Mouse (Mus musculus) liver, embryonic 15.5 days (tissue): ENCODE measurements around the gene Sarm1. TPM values are rescaled to one million over a fixed set of nuclear protein-coding genes. Genes with fewer than 3 reads are reported as not detected.
A peak's percentile ranks its signal among the peaks of the same experiment; 100 is the strongest.

Experiments
- ATAC-seq: fragments of 200-750 bp; cut with Nextera tagmentation; 2 replicates; pipeline ENCODE4 v1.8.0; 2017; ENCODE audit warnings: moderate number of reproducible peaks, mild to moderate bottlenecking, moderate library complexity; ENCODE audit not compliant: insufficient read depth
- H3K27ac ChIP-seq: fragments of 300-500 bp; sonication (generic); replicated peaks from 2 replicates; pipeline ENCODE4 v1.5.1; 2015; ENCODE audit warnings: mild to moderate bottlenecking, inconsistent platforms
- H3K27me3 ChIP-seq: fragments of 300-500 bp; sonication (generic); 2 replicates; pipeline ENCODE4 v1.6.1; 2015; ENCODE audit warnings: mild to moderate bottlenecking, inconsistent platforms
- H3K36me3 ChIP-seq: fragments of 300-500 bp; sonication (generic); replicated peaks from 2 replicates; pipeline ENCODE4 v1.6.1; 2015; ENCODE audit warnings: moderate library complexity, mild to moderate bottlenecking, inconsistent platforms
- H3K4me1 ChIP-seq: fragments of 300-500 bp; sonication (generic); replicated peaks from 2 replicates; pipeline ENCODE4 v1.6.1; 2015; ENCODE audit warnings: inconsistent platforms
- H3K4me2 ChIP-seq: fragments of 300-500 bp; sonication (generic); 2 replicates; pipeline ENCODE4 v1.6.1; 2015; ENCODE audit warnings: moderate library complexity, mild to moderate bottlenecking, inconsistent platforms
- H3K4me3 ChIP-seq: fragments of 300-500 bp; sonication (generic); replicated peaks from 2 replicates; pipeline ENCODE4 v1.5.1; 2015; ENCODE audit warnings: mild to moderate bottlenecking, inconsistent platforms
- H3K9ac ChIP-seq: fragments of 300-500 bp; sonication (generic); 2 replicates; pipeline ENCODE4 v1.6.1; 2015; ENCODE audit warnings: moderate library complexity, mild to moderate bottlenecking, inconsistent platforms
- H3K9me3 ChIP-seq: fragments of 300-500 bp; sonication (generic); replicated peaks from 2 replicates; pipeline ENCODE4 v1.6.1; 2016; ENCODE audit warnings: inconsistent platforms
- WGBS: fragments of 180-500 bp; shearing (Covaris S2); methylation state at CpG from one replicate; pipeline ENCODE4 v1.1.7; 2015; ENCODE audit warnings: mixed read lengths; ENCODE audit not compliant: insufficient replicate concordance; 5-methylcytosine and 5-hydroxymethylcytosine counted together
- polyA plus RNA-seq: library from polyadenylated mRNA; unstranded; fragments of >200 nt; fragmentation: Nextera tagmentation; extraction: Ambion mirVana; gene quantifications from 2 replicates; pipeline ENCODE4 v1.2.1, GENCODE M21; 2015

Gene Sarm1
- polyA plus RNA-seq, 1 experiment from 2014 or later = 0.17 TPM

- ATAC-seq = no peak
- H3K4me3 ChIP-seq = no peak overlapping the region
- no peak overlapping the region for H3K27ac ChIP-seq
- no peaks in the 10 kb centered on the region for H3K27me3 ChIP-seq
- peaks cover 46% of the 10 kb centered on the region for H3K36me3 ChIP-seq
- H3K9me3 ChIP-seq = no peaks in the 10 kb centered on the region
- H3K4me1 ChIP-seq = peaks cover 25% of the 10 kb centered on the region
- 68% methylated on average over 5 of the region's 5 CpGs for WGBS
- H3K4me2 ChIP-seq = no peak overlapping the region
- no peak overlapping the region for H3K9ac ChIP-seq
These were observed 11.6 kb upstream of the Sarm1 start for GRCm38 (mm10) chr11:78509148-78509547.

- WGBS = 62% methylated on average over 3 of the region's 3 CpGs
- no peaks in the 10 kb centered on the region for H3K9me3 ChIP-seq
- H3K9ac ChIP-seq = no peak overlapping the region
- no peak overlapping the region for H3K27ac ChIP-seq
- peaks cover 4% of the 10 kb centered on the region; the same call in 1 of the 2 replicates for H3K4me1 ChIP-seq
- no peak overlapping the region for H3K4me3 ChIP-seq
- ATAC-seq = no peak
- peaks cover 46% of the 10 kb centered on the region for H3K36me3 ChIP-seq
- H3K27me3 ChIP-seq = peaks cover 12% of the 10 kb centered on the region
- H3K4me2 ChIP-seq = no peak overlapping the region
These were observed 7.9 kb upstream of the Sarm1 start for GRCm38 (mm10) chr11:78505430-78505829.

- peaks cover 25% of the 10 kb centered on the region for H3K36me3 ChIP-seq
- ATAC-seq = no peak
- no peak within 1 kb of the TSS for H3K9ac ChIP-seq
- H3K4me2 ChIP-seq = no peak within 1 kb of the TSS
- H3K4me3 ChIP-seq = no peak within 1 kb of the TSS
- peaks cover 7% of the 10 kb centered on the region for H3K4me1 ChIP-seq
- 51% methylated on average over 7 of the region's 7 CpGs for WGBS
- no peaks in the 10 kb centered on the region for H3K9me3 ChIP-seq
- peaks cover 36% of the 10 kb centered on the region for H3K27me3 ChIP-seq
- no peak within 1 kb of the TSS for H3K27ac ChIP-seq
These were observed 5.5 kb upstream of the Sarm1 start, which contains the start of gene Sebox for GRCm38 (mm10) chr11:78502909-78503650. Sebox (plus strand) TSS chr11:78503447.

GRCm38 (mm10) chr11:78501529-78501928 is 4.0 kb upstream of the Sarm1 start:
- ATAC-seq = no peak
- Histone ChIP-seq H3K9ac (no peak overlapping the region), H3K36me3 (peaks cover 9% of the 10 kb centered on the region), H3K4me3 (peak overlapping the region; percentile 22; the same call in 1 of the 2 replicates), H3K9me3 (no peaks in the 10 kb centered on the region), H3K27me3 (peaks cover 51% of the 10 kb centered on the region), H3K4me2 (peak overlapping the region; percentile 46), H3K4me1 (peaks cover 22% of the 10 kb centered on the region), H3K27ac (no peak overlapping the region)
- 66% methylated on average over 20 of the region's 20 CpGs for WGBS

- no peaks in the 10 kb centered on the region for H3K9me3 ChIP-seq
- ATAC-seq = peak; percentile 56
- H3K9ac ChIP-seq = peak overlapping the region; percentile 39
- peaks cover 59% of the 10 kb centered on the region for H3K27me3 ChIP-seq
- H3K4me3 ChIP-seq = peak overlapping the region; percentile 50
- 0 out of 2 replicates have a peak, but pooled peaks cover under 1% of the 10 kb centered on the region for H3K36me3 ChIP-seq
- H3K4me2 ChIP-seq = peak overlapping the region; percentile 46
- peaks cover 22% of the 10 kb centered on the region for H3K4me1 ChIP-seq
- 55% methylated on average over 9 of the region's 9 CpGs for WGBS
- H3K27ac ChIP-seq = peak overlapping the region; percentile 75
These were observed 3.2 kb upstream of the Sarm1 start for GRCm38 (mm10) chr11:78500623-78501202.

- H3K4me3 ChIP-seq = peak overlapping the region; percentile 50
- H3K9ac ChIP-seq = peak overlapping the region; percentile 37
- H3K27ac ChIP-seq = peak overlapping the region; percentile 75
- 0 out of 2 replicates have a peak, but pooled peaks have one; percentile 1 for ATAC-seq
- no peaks in the 10 kb centered on the region for H3K9me3 ChIP-seq
- peaks cover 71% of the 10 kb centered on the region for H3K27me3 ChIP-seq
- H3K4me2 ChIP-seq = peak overlapping the region; percentile 33
- no peaks in the 10 kb centered on the region for H3K36me3 ChIP-seq
- 34% methylated on average over 16 of the region's 16 CpGs for WGBS
- peaks cover 22% of the 10 kb centered on the region for H3K4me1 ChIP-seq
These were observed 2.0 kb upstream of the Sarm1 start for GRCm38 (mm10) chr11:78499543-78499942.

GRCm38 (mm10) chr11:78499004-78499403 is 1.4 kb upstream of the Sarm1 start, which contains the start of gene Vtn:
Vtn (plus strand) TSS chr11:78499091.
- Histone ChIP-seq H3K9me3 (no peaks in the 10 kb centered on the region), H3K36me3 (no peaks in the 10 kb centered on the region), H3K9ac (peak within 1 kb of the TSS; percentile 37), H3K27ac (peak within 1 kb of the TSS; percentile 75), H3K4me2 (peak within 1 kb of the TSS; percentile 69), H3K4me3 (peak within 1 kb of the TSS; percentile 50), H3K27me3 (peaks cover 76% of the 10 kb centered on the region), H3K4me1 (peaks cover 22% of the 10 kb centered on the region)
- ATAC-seq = peak; percentile 60
- 50% methylated on average over 7 of the region's 7 CpGs for WGBS

GRCm38 (mm10) chr11:78497071-78497541 is 448 bp downstream of the Sarm1 start:
- Histone ChIP-seq H3K4me2 (peak overlapping the region; percentile 69), H3K9me3 (no peaks in the 10 kb centered on the region), H3K9ac (no peak overlapping the region), H3K4me1 (peaks cover 18% of the 10 kb centered on the region), H3K36me3 (no peaks in the 10 kb centered on the region), H3K27me3 (peaks cover 86% of the 10 kb centered on the region), H3K4me3 (peak overlapping the region; percentile 47), H3K27ac (no peak overlapping the region)
- ATAC-seq = no peak
- WGBS = 2% methylated on average over 44 of the region's 44 CpGs

GRCm38 (mm10) chr11:78495904-78496303 is 1.6 kb downstream of the Sarm1 start:
- H3K27me3 ChIP-seq = peaks cover 89% of the 10 kb centered on the region

GRCm38 (mm10) chr11:78490781-78491241 is 6.7 kb downstream of the Sarm1 start:
- 9% methylated on average over 48 of the region's 48 CpGs for WGBS

More at GRCm38 (mm10) chr11:78495904-78496303, 1.6 kb downstream of the Sarm1 start:
- Histone ChIP-seq H3K4me3 (no peak overlapping the region), H3K9me3 (no peaks in the 10 kb centered on the region), H3K4me1 (peaks cover 18% of the 10 kb centered on the region), H3K27ac (no peak overlapping the region), H3K9ac (no peak overlapping the region), H3K36me3 (no peaks in the 10 kb centered on the region), H3K4me2 (no peak overlapping the region)
- ATAC-seq = no peak
- WGBS = 7% methylated on average over 6 of the region's 6 CpGs

GRCm38 (mm10) chr11:78488168-78488567 is 9.4 kb downstream of the Sarm1 start:
- WGBS = 3% methylated on average over 8 of the region's 8 CpGs
- Histone ChIP-seq H3K36me3 (no peaks in the 10 kb centered on the region), H3K4me3 (no peak overlapping the region), H3K4me2 (no peak overlapping the region), H3K27ac (no peak overlapping the region), H3K27me3 (peaks cover 83% of the 10 kb centered on the region), H3K9ac (no peak overlapping the region), H3K9me3 (no peaks in the 10 kb centered on the region), H3K4me1 (0 out of 2 replicates have a peak, but pooled peaks cover 3% of the 10 kb centered on the region)
- no peak for ATAC-seq

More at GRCm38 (mm10) chr11:78490781-78491241, 6.7 kb downstream of the Sarm1 start:
- 0 out of 2 replicates have a peak overlapping the region, but pooled peaks have one; percentile 20 for H3K4me3 ChIP-seq
- H3K9me3 ChIP-seq = no peaks in the 10 kb centered on the region
- 0 out of 2 replicates have a peak, but pooled peaks cover 3% of the 10 kb centered on the region for H3K4me1 ChIP-seq
- H3K4me2 ChIP-seq = peak overlapping the region; percentile 45
- H3K9ac ChIP-seq = no peak overlapping the region
- ATAC-seq = no peak
- no peaks in the 10 kb centered on the region for H3K36me3 ChIP-seq
- no peak overlapping the region for H3K27ac ChIP-seq
- peaks cover 87% of the 10 kb centered on the region for H3K27me3 ChIP-seq
